Mouse (Mus musculus) heart, postnatal 0 days (tissue): ENCODE data around the gene Cdh20.

Source experiments
- CTCF ChIP-seq: IDR thresholded peaks from 2 replicates; pipeline ENCODE4 v1.5.1; 2016; ENCODE audit warnings: antibody characterized with exemption, control low read depth, low read depth
- EP300 ChIP-seq: IDR thresholded peaks from 2 replicates; pipeline ENCODE4 v1.6.1; 2016; ENCODE audit warnings: antibody characterized with exemption, low read depth

GRCm38 (mm10) chr1:105041668-105042067, 273.3 kb downstream of the Cdh20 start:
- TF ChIP-seq EP300 (no peak), CTCF (no peak)
